Mouse (Mus musculus) left cerebral cortex, adult 8-10 months (tissue): ENCODE measurements around the gene Dck. TPM values are rescaled to one million over a fixed set of nuclear protein-coding genes. Genes with fewer than 3 reads are reported as not detected.

Experiments used
- DNase-seq, 2 experiments: peaks; one replicate each; pipeline ENCODE4 v3.0.0; 2022; ENCODE audit warnings: low spot score in 2 of 2
- total RNA-seq, 4 experiments: library from RNA; stranded (reverse); gene quantifications; 2 replicates each; pipeline ENCODE4 v1.2.4; 2022

The Dck gene
- total RNA-seq, 4 experiments from 2014 or later, result 14.5 to 15.2 (median 14.7) TPM

- DNase-seq, result peak in 1 of 2 experiments; percentile 16
These were observed 26.8 kb downstream of the Dck start for GRCm38 (mm10) chr5:88791256-88792245.

GRCm38 (mm10) chr5:88793676-88794075, 28.9 kb downstream of the Dck start:
- no peak for DNase-seq

GRCm38 (mm10) chr5:88795910-88796584, 31.3 kb downstream of the Dck start:
- no peak for DNase-seq

- DNase-seq, result no peak
These were observed 31.8 kb downstream of the Dck start for GRCm38 (mm10) chr5:88796588-88796987.

GRCm38 (mm10) chr5:88797121-88797520, 32.3 kb downstream of the Dck start:
- DNase-seq, result no peak

GRCm38 (mm10) chr5:88805616-88806015, 40.8 kb downstream of the Dck start:
- DNase-seq, result no peak

GRCm38 (mm10) chr5:88806278-88806677, 41.5 kb downstream of the Dck start:
- no peak for DNase-seq

GRCm38 (mm10) chr5:88807342-88807741, 42.5 kb downstream of the Dck start:
- DNase-seq, result no peak

- no peak for DNase-seq
These were observed 48.4 kb downstream of the Dck start for GRCm38 (mm10) chr5:88813188-88813587.

GRCm38 (mm10) chr5:88814552-88814951, 49.8 kb downstream of the Dck start:
- DNase-seq, result no peak

GRCm38 (mm10) chr5:88821542-88821941, 56.7 kb downstream of the Dck start:
- DNase-seq, result no peak

- no peak for DNase-seq
These were observed 60.0 kb downstream of the Dck start for GRCm38 (mm10) chr5:88824838-88825237.

- DNase-seq, result no peak
These were observed 65.2 kb downstream of the Dck start for GRCm38 (mm10) chr5:88829835-88830571.

- no peak for DNase-seq
These were observed 66.1 kb downstream of the Dck start for GRCm38 (mm10) chr5:88830880-88831279.

GRCm38 (mm10) chr5:88831935-88832334, 67.1 kb downstream of the Dck start:
- DNase-seq, result no peak

Other genes with a start within 250 kb of the Dck start
- under 1 TPM; 0.37 to 0.77 (median 0.59) TPM for gene Jchain, start 237.1 kb upstream of the Dck start, total RNA-seq
- 10 to 100 TPM; 25.3 to 33.2 (median 29.2) TPM for gene Utp3, start 210.5 kb upstream of the Dck start, total RNA-seq
- 100 to 1,000 TPM; 180 to 191 (median 184) TPM for gene Rufy3, start 200.0 kb upstream of the Dck start, total RNA-seq
- gene Grsf1, start 88.8 kb upstream of the Dck start, total RNA-seq, result 100 to 1,000 TPM; 101 to 106 (median 103) TPM
- 10 to 100 TPM; 22.9 to 25.3 (median 24.4) TPM for gene Mob1b, start 44.1 kb upstream of the Dck start, total RNA-seq
- gene Slc4a4, start 121.8 kb downstream of the Dck start, total RNA-seq, result 100 to 1,000 TPM; 144 to 154 (median 151) TPM